Mouse (Mus musculus): ENCODE measurements around the gene Atxn7l1. TPM values are rescaled to one million over a fixed set of nuclear protein-coding genes. Genes with fewer than 3 reads are reported as not detected.

The Atxn7l1 gene
- polyA plus RNA-seq (2014; fragmentation: Nextera tagmentation; extraction: Ambion mirVana) = 11.4 and 13.0 TPM in 2 replicates

DNA sequence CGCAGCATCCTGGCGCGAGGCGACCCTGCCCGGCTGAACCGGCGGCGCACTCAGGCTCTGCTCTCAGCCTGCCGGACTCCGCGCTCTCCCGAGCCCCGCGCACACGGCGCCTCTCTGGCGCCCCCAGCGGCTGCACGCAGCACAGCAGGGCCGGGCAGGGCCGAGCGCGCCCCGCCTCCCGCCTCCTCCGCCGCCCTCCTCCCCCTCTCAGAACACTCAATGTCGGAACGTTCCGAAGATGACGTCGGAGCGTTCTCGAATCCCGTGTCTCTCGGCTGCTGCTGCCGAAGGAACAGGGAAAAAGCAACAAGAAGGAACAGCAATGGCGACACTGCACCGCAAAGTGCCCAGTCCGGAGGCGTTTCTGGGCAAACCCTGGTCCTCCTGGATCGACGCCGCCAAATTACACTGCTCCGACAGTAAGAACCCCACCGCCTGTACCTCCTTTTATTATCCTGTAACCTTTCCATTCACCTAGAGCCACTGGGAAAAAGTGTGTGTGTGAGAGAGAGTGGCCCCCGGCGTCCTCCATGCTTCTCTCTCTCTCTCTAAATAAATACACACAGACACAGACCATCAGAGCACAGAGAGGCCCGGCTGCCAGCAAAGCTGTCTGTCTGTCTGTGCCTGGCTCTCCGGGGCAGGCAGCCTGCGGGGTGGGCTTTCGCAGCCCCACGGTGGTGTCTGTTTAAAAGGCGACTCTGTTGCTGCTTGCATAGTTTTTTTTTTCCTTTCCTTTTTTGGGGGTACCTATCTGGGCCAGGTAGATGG, at the start of gene Atxn7l1:
Gene Atxn7l1 (plus strand): TSS at position 197 of the 771 bp plus-strand sequence.
- no peaks in the 10 kb centered on the region; the same call in 1 of the 2 replicates for H3K36me3 ChIP-seq (ENCODE audit: control insufficient read depth, insufficient read depth, low read length)
- peak within 1 kb of the TSS; percentile 88 for H3K4me2 ChIP-seq (ENCODE audit: low read depth, low read length)
- H3K9ac ChIP-seq (ENCODE audit: low read depth, low read length) = peak within 1 kb of the TSS; percentile 82
- 1% methylated on average over 27 of the region's 54 CpGs for WGBS
- peak within 1 kb of the TSS; percentile 70 for H3K4me3 ChIP-seq (ENCODE audit: low read depth, low read length)
- peak; percentile 96 for ATAC-seq (ENCODE audit: low read depth)
- no peaks in the 10 kb centered on the region for H3K27me3 ChIP-seq (replicated peaks; ENCODE audit: control insufficient read depth, insufficient read depth, low read length)
- H3K4me1 ChIP-seq (ENCODE audit: control insufficient read depth, insufficient read depth, low read length) = peaks cover 15% of the 10 kb centered on the region
- no peaks in the 10 kb centered on the region for H3K9me3 ChIP-seq (ENCODE audit: control insufficient read depth, low read length)
- DNase-seq (ENCODE audit: low spot score) = peak; percentile 98
- H3K27ac ChIP-seq (replicated peaks; ENCODE audit: low read depth, low read length) = peak within 1 kb of the TSS; percentile 70

DNA sequence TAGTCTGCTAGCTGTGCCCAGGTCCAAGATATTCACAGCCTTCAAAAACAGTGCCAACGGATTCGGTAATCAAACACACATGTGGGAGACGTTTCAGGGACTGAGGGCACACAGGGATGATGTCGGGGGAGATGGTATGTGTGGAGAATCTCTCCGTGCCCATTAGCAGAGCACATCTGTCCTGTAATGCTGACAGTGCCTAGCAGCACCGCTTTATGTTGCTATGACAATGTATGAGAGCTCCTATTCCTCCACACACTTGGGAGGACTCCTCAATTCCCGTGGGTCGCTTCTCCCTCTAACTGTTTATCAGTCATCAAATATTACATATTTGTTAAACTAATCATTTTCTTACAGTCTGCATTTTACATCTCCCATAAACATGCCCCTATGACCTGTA, 45.9 kb upstream of the Atxn7l1 start:
- Histone ChIP-seq H3K27ac (replicated peaks; ENCODE audit: low read depth, low read length) (no peak overlapping the region), H3K36me3 (ENCODE audit: control insufficient read depth, insufficient read depth, low read length) (no peaks in the 10 kb centered on the region), H3K9me3 (ENCODE audit: control insufficient read depth, low read length) (no peaks in the 10 kb centered on the region), H3K4me2 (ENCODE audit: low read depth, low read length) (no peak overlapping the region), H3K9ac (ENCODE audit: low read depth, low read length) (no peak overlapping the region), H3K4me1 (ENCODE audit: control insufficient read depth, insufficient read depth, low read length) (peaks cover 4% of the 10 kb centered on the region), H3K4me3 (ENCODE audit: low read depth, low read length) (no peak overlapping the region), H3K27me3 (replicated peaks; ENCODE audit: control insufficient read depth, insufficient read depth, low read length) (no peaks in the 10 kb centered on the region)
- peak; percentile 19 for DNase-seq (ENCODE audit: low spot score)
- ATAC-seq (ENCODE audit: low read depth) = peak; percentile 66; the same call in 1 of the 2 replicates
- 60% methylated on average over 8 of the region's 8 CpGs for WGBS

DNA sequence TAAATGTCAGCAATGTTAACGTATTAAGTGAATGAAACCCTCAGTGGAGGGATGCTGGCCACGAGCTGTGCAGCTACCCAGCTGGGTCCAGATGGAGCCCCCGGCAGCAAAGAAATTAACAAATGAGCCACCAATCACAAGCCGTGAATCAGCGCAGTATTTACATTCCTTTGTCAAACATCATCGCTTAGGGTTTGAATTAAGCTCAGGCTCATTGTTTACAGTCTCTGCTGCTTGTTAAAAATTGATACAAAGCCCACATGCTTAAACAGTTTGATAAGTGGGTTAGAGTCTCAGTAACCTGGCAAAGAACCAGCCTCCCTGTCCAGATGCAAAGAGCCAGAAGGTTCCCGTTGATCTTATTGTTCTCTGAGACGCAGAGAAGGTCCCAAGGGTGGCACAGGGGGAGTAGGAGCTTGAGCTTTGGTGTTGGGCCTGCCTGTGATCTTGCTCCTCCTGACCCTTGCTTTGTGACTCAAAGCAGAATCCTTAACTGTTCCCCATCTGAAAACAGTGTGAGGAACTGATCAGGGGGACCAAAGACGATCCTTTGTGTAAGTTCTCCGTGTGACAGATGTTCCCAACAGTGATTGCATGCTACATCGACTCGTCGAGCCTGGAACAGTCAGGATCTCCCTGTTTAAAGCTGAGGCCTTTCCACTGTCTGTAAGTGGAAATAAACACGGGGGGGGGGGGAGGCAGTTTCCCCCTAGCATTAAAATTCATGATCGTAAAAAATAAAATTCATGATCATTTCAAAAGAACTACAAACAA, 45.0 kb upstream of the Atxn7l1 start:
- ATAC-seq (ENCODE audit: low read depth) (peak; percentile 84), DNase-seq (ENCODE audit: low spot score) (peak; percentile 84)
- Histone ChIP-seq H3K9me3 (ENCODE audit: control insufficient read depth, low read length) (no peaks in the 10 kb centered on the region), H3K36me3 (ENCODE audit: control insufficient read depth, insufficient read depth, low read length) (no peaks in the 10 kb centered on the region), H3K27ac (replicated peaks; ENCODE audit: low read depth, low read length) (no peak overlapping the region), H3K4me2 (ENCODE audit: low read depth, low read length) (no peak overlapping the region), H3K4me3 (ENCODE audit: low read depth, low read length) (no peak overlapping the region), H3K4me1 (ENCODE audit: control insufficient read depth, insufficient read depth, low read length) (peaks cover 4% of the 10 kb centered on the region), H3K9ac (ENCODE audit: low read depth, low read length) (no peak overlapping the region), H3K27me3 (replicated peaks; ENCODE audit: control insufficient read depth, insufficient read depth, low read length) (no peaks in the 10 kb centered on the region)
- WGBS = 44% methylated on average over 15 of the region's 15 CpGs

DNA sequence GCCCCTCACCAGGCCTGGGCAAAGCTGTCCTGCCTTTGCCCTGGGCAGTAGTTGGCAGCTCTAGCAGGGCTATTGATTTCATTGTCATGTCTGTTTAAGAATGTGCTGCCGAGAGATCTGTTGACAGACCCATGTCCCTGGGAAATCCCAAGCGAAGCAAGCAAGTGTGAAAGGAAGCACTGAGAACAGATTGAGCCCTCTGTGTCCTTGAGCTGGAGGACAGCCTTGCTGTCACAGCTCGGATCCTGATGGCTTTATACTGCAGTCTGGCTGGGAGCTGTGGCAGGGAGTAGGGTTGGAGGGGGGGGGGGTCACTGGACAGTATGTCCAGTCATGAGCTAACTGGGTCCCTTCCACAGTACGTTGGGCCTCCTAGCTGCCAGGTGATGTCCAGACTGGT, 41.8 kb upstream of the Atxn7l1 start:
- Histone ChIP-seq H3K27me3 (replicated peaks; ENCODE audit: control insufficient read depth, insufficient read depth, low read length) (no peaks in the 10 kb centered on the region), H3K36me3 (ENCODE audit: control insufficient read depth, insufficient read depth, low read length) (no peaks in the 10 kb centered on the region), H3K4me1 (ENCODE audit: control insufficient read depth, insufficient read depth, low read length) (peaks cover 9% of the 10 kb centered on the region), H3K4me2 (ENCODE audit: low read depth, low read length) (no peak overlapping the region), H3K4me3 (ENCODE audit: low read depth, low read length) (no peak overlapping the region), H3K27ac (replicated peaks; ENCODE audit: low read depth, low read length) (no peak overlapping the region), H3K9ac (ENCODE audit: low read depth, low read length) (no peak overlapping the region), H3K9me3 (ENCODE audit: control insufficient read depth, low read length) (no peaks in the 10 kb centered on the region)
- DNase-seq (ENCODE audit: low spot score) (no peak), ATAC-seq (ENCODE audit: low read depth) (no peak)
- WGBS = 64% methylated on average over 4 of the region's 4 CpGs

DNA sequence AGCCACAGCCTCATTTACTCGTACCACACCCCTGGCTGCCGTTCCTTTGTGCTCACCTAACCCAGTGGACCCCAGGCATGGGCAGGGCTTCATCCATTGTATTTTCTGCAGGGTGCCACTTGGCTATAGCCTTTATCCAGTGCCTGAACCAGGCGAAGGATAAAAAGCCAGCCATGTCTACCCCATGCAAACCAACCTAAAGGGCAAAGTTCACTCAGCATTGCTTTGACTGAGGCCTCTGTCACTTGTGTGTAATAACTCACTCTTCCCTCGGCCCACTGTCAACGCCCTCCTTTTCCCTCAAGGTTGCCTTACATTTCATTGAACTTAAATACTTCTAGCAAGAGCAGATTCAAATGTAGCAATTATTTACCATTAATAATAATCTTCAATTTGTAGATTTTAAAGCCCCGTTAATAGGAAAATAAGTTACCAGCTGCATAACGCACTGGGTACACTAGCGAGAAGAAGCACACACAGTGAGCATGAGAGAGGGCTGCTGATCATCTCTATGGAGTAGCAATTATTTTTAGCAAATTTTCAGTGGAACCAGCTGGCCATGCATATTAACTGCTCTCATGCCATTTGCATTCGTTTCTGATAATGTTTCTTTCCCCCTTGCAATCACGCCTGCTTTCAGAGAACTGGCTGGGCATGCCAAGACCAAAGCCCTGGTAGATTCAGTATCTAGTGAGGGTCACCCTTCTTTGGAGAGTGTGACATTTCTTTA, 40.9 kb upstream of the Atxn7l1 start:
- DNase-seq (ENCODE audit: low spot score) (no peak), ATAC-seq (ENCODE audit: low read depth) (no peak)
- Histone ChIP-seq H3K36me3 (ENCODE audit: control insufficient read depth, insufficient read depth, low read length) (no peaks in the 10 kb centered on the region), H3K4me2 (ENCODE audit: low read depth, low read length) (no peak overlapping the region), H3K27me3 (replicated peaks; ENCODE audit: control insufficient read depth, insufficient read depth, low read length) (no peaks in the 10 kb centered on the region), H3K27ac (replicated peaks; ENCODE audit: low read depth, low read length) (no peak overlapping the region), H3K9ac (ENCODE audit: low read depth, low read length) (no peak overlapping the region), H3K9me3 (ENCODE audit: control insufficient read depth, low read length) (no peaks in the 10 kb centered on the region), H3K4me1 (ENCODE audit: control insufficient read depth, insufficient read depth, low read length) (peaks cover 14% of the 10 kb centered on the region), H3K4me3 (ENCODE audit: low read depth, low read length) (no peak overlapping the region)
- 83% methylated on average over 10 of the region's 10 CpGs for WGBS

DNA sequence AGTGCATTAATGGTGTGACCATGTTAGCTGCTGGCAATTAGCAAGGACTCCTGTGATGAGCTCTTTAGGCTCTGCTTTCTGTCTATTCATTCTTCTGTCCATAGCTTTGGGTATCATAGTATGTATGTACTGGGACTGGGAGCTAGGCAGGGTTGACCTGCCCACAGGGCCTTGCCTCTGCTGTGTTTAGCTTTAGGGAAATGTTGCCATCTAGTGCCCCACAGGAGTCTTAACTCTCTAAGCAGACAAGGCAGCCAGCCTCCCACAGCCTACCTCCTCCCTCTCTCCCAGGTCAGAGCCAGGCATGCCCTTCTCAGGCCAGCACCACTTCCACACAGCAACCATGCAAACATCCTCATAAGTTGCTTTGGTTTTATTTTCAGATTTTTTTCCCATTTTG, 38.0 kb upstream of the Atxn7l1 start:
- Histone ChIP-seq H3K4me1 (ENCODE audit: control insufficient read depth, insufficient read depth, low read length) (peaks cover 22% of the 10 kb centered on the region), H3K9ac (ENCODE audit: low read depth, low read length) (no peak overlapping the region), H3K36me3 (ENCODE audit: control insufficient read depth, insufficient read depth, low read length) (no peaks in the 10 kb centered on the region), H3K9me3 (ENCODE audit: control insufficient read depth, low read length) (no peaks in the 10 kb centered on the region), H3K4me3 (ENCODE audit: low read depth, low read length) (no peak overlapping the region), H3K27ac (replicated peaks; ENCODE audit: low read depth, low read length) (no peak overlapping the region), H3K4me2 (ENCODE audit: low read depth, low read length) (no peak overlapping the region), H3K27me3 (replicated peaks; ENCODE audit: control insufficient read depth, insufficient read depth, low read length) (no peaks in the 10 kb centered on the region)
- ATAC-seq (ENCODE audit: low read depth) (peak; percentile 65; the same call in 1 of the 2 replicates), DNase-seq (ENCODE audit: low spot score) (peak; percentile 60)

DNA sequence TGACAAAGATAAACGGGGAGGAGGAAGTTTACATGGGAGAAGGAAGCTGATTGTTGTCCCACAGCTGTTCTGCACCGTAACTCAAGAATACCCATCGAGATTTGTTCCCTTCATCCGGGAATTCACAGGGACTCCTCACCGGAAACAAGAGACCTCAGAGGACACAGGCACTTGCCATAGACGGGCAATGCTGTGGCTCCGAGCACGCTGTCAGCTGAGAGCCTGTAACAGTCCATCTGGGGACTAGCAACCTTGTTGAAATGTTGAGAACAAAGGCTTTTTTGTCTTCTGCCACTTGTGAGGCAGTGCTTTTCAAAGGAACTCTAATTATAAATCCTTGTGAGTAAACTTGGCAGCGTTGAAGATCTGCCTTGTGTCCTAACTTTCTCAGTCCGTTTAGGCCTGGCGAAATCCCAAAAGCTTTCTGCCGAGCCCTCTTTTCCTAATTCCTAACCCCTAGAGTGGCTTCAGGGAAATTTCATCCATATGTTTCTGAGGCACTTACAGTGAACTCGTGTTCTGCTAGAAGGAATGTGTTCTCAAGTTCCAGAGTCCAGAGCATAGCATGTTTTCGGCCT, 36.5 kb upstream of the Atxn7l1 start:
- peak; percentile 94 for DNase-seq (ENCODE audit: low spot score)
- peak; percentile 77 for ATAC-seq (ENCODE audit: low read depth)

DNA sequence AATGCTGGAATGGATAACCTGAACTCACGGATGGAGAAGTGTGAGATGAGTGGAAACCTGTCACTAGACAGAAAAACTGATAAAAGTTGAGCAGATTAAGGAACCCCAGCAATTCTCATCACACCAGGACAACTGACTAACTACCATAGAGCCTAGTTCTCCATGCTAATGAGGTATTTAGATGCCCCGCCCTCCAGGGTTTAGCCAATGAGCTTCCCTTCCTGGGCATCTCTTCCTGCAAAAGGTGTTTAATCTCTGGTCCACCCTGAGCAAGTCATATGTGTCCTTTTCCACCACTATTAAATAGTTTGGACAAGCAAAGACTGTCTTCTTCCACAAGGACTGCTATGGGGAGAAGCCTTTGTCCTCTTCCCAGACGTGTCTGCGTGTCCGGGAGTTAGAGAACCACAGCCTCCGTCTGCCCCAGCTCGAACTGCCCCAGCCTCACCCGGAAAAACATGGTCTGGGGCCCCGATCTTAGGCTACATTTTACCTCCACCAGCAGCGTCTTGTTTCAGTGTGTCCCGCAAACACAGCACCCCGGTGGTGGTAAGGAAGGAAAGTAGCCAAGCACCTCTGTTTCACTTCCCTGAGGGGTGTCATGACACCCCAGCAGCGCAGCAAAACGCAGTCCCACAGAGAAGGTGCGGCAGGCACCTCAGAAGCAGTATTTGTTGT, 28.7 kb upstream of the Atxn7l1 start:
- Histone ChIP-seq H3K9me3 (ENCODE audit: control insufficient read depth, low read length) (no peaks in the 10 kb centered on the region), H3K4me1 (ENCODE audit: control insufficient read depth, insufficient read depth, low read length) (no peaks in the 10 kb centered on the region), H3K4me3 (ENCODE audit: low read depth, low read length) (no peak overlapping the region), H3K27ac (replicated peaks; ENCODE audit: low read depth, low read length) (no peak overlapping the region), H3K27me3 (replicated peaks; ENCODE audit: control insufficient read depth, insufficient read depth, low read length) (0 out of 2 replicates have a peak, but pooled peaks cover 6% of the 10 kb centered on the region), H3K9ac (ENCODE audit: low read depth, low read length) (no peak overlapping the region), H3K36me3 (ENCODE audit: control insufficient read depth, insufficient read depth, low read length) (no peaks in the 10 kb centered on the region), H3K4me2 (ENCODE audit: low read depth, low read length) (no peak overlapping the region)
- 27% methylated on average over 15 of the region's 15 CpGs for WGBS
- DNase-seq (ENCODE audit: low spot score) (no peak), ATAC-seq (ENCODE audit: low read depth) (no peak)

More for the DNA sequence above, 36.5 kb upstream of the Atxn7l1 start:
- H3K27ac ChIP-seq (replicated peaks; ENCODE audit: low read depth, low read length) = peak overlapping the region; percentile 83
- no peak overlapping the region for H3K4me3 ChIP-seq (ENCODE audit: low read depth, low read length)
- H3K27me3 ChIP-seq (replicated peaks; ENCODE audit: control insufficient read depth, insufficient read depth, low read length) = no peaks in the 10 kb centered on the region
- peaks cover 22% of the 10 kb centered on the region for H3K4me1 ChIP-seq (ENCODE audit: control insufficient read depth, insufficient read depth, low read length)
- peak overlapping the region; percentile 23 for H3K4me2 ChIP-seq (ENCODE audit: low read depth, low read length)
- 10% methylated on average over 14 of the region's 14 CpGs for WGBS
- no peak overlapping the region for H3K9ac ChIP-seq (ENCODE audit: low read depth, low read length)
- H3K9me3 ChIP-seq (ENCODE audit: control insufficient read depth, low read length) = no peaks in the 10 kb centered on the region
- no peaks in the 10 kb centered on the region for H3K36me3 ChIP-seq (ENCODE audit: control insufficient read depth, insufficient read depth, low read length)
